Mouse (Mus musculus): ENCODE measurements around the gene Hnrnpdl. TPM values are rescaled to one million over a fixed set of nuclear protein-coding genes. Genes with fewer than 3 reads are reported as not detected.

The Hnrnpdl gene
- total RNA-seq, 2 experiments from 2014 or later: 60.2 to 70.6 TPM

GRCm38 (mm10) chr5:100047871-100048270 lies 8.4 kb upstream of the Hnrnpdl start:
- intact Hi-C loops (cut with DNase I): no loop called here
- DNase-seq: no peak

- DNase-seq: no peak
- intact Hi-C loops (cut with DNase I): no loop called here
These were observed 7.7 kb upstream of the Hnrnpdl start for GRCm38 (mm10) chr5:100047143-100047640.

GRCm38 (mm10) chr5:100046096-100046495 lies 6.6 kb upstream of the Hnrnpdl start:
- DNase-seq: no peak
- intact Hi-C loops (cut with DNase I): no loop called here

- no peak for DNase-seq
- intact Hi-C loops (cut with DNase I): no loop called here
These were observed 5.2 kb upstream of the Hnrnpdl start for GRCm38 (mm10) chr5:100044621-100045020.

GRCm38 (mm10) chr5:100044030-100044429 lies 4.6 kb upstream of the Hnrnpdl start:
- DNase-seq: no peak
- intact Hi-C loops (cut with DNase I): no loop called here

GRCm38 (mm10) chr5:100043361-100043760 lies 3.9 kb upstream of the Hnrnpdl start:
- intact Hi-C loops (cut with DNase I): no loop called here
- DNase-seq: peak; percentile 28 to 40

- intact Hi-C loops (cut with DNase I): no loop called here
- no peak for DNase-seq
These were observed 3.0 kb upstream of the Hnrnpdl start for GRCm38 (mm10) chr5:100042467-100042866.

GRCm38 (mm10) chr5:100041272-100041671 lies 1.8 kb upstream of the Hnrnpdl start:
- intact Hi-C loops (cut with DNase I): no loop called here
- no peak for DNase-seq

GRCm38 (mm10) chr5:100040281-100040784 lies 869 bp upstream of the Hnrnpdl start:
- DNase-seq: no peak
- intact Hi-C loops (cut with DNase I): no loop called here

- intact Hi-C loops (cut with DNase I): loop anchor here (5.0 to 10.0 kb wide), 2 partner anchors 112 to 794 kb away; no protein-coding TSS in a partner anchor
- peak; percentile 98 to 99 for DNase-seq
These were observed 506 bp downstream of the Hnrnpdl start for GRCm38 (mm10) chr5:100038714-100039601.

GRCm38 (mm10) chr5:100037965-100038713 lies 1.3 kb downstream of the Hnrnpdl start:
- peak; percentile 90 for DNase-seq
- intact Hi-C loops (cut with DNase I): loop anchor here (5.0 to 10.0 kb wide), 2 partner anchors 111 to 793 kb away; no protein-coding TSS in a partner anchor

- no peak for DNase-seq
- intact Hi-C loops (cut with DNase I): loop anchor here (1.0 to 10.0 kb wide), 3 partner anchors 59 to 792 kb away; no protein-coding TSS in a partner anchor
These were observed 2.8 kb downstream of the Hnrnpdl start for GRCm38 (mm10) chr5:100036681-100037080.

GRCm38 (mm10) chr5:100035950-100036349 lies 3.5 kb downstream of the Hnrnpdl start:
- intact Hi-C loops (cut with DNase I): loop anchor here (1.0 to 10.0 kb wide), 3 partner anchors 59 to 791 kb away; no protein-coding TSS in a partner anchor
- DNase-seq: no peak

- intact Hi-C loops (cut with DNase I): loop anchor here (10.0 kb wide), 1 partner anchor 788 kb away; no protein-coding TSS in a partner anchor
- no peak for DNase-seq
These were observed 6.8 kb downstream of the Hnrnpdl start for GRCm38 (mm10) chr5:100032646-100033045.

- no peak for DNase-seq
- intact Hi-C loops (cut with DNase I): loop anchor here (10.0 kb wide), 1 partner anchor 787 kb away; no protein-coding TSS in a partner anchor
These were observed 7.4 kb downstream of the Hnrnpdl start for GRCm38 (mm10) chr5:100032107-100032506.

- no peak for DNase-seq
- intact Hi-C loops (cut with DNase I): loop anchor here (10.0 kb wide), 1 partner anchor 785 kb away; no protein-coding TSS in a partner anchor
These were observed 9.4 kb downstream of the Hnrnpdl start for GRCm38 (mm10) chr5:100030069-100030468.

GRCm38 (mm10) chr5:100024868-100025267 lies 14.6 kb downstream of the Hnrnpdl start:
- intact Hi-C loops (cut with DNase I): no loop called here
- DNase-seq: no peak

- intact Hi-C loops (cut with DNase I): no loop called here
- no peak for DNase-seq
These were observed 15.1 kb downstream of the Hnrnpdl start for GRCm38 (mm10) chr5:100024403-100024802.

GRCm38 (mm10) chr5:100020089-100020488 lies 19.4 kb downstream of the Hnrnpdl start:
- DNase-seq: no peak
- intact Hi-C loops (cut with DNase I): no loop called here

GRCm38 (mm10) chr5:100012599-100012998 lies 26.9 kb downstream of the Hnrnpdl start:
- DNase-seq: no peak
- intact Hi-C loops (cut with DNase I): no loop called here

- DNase-seq: no peak
- intact Hi-C loops (cut with DNase I): no loop called here
These were observed 31.0 kb downstream of the Hnrnpdl start for GRCm38 (mm10) chr5:100008485-100008884.

Data from heart, postnatal 36 days (tissue).